Mouse (Mus musculus) embryo, embryonic 11.5 days (tissue): ENCODE measurements around the gene Henmt1.

Source experiments
- DNase-seq: peaks from one replicate; pipeline ENCODE4 v3.0.0-alpha.2; 2012; ENCODE audit warnings: low read depth, low spot score

Henmt1 gene

DNA sequence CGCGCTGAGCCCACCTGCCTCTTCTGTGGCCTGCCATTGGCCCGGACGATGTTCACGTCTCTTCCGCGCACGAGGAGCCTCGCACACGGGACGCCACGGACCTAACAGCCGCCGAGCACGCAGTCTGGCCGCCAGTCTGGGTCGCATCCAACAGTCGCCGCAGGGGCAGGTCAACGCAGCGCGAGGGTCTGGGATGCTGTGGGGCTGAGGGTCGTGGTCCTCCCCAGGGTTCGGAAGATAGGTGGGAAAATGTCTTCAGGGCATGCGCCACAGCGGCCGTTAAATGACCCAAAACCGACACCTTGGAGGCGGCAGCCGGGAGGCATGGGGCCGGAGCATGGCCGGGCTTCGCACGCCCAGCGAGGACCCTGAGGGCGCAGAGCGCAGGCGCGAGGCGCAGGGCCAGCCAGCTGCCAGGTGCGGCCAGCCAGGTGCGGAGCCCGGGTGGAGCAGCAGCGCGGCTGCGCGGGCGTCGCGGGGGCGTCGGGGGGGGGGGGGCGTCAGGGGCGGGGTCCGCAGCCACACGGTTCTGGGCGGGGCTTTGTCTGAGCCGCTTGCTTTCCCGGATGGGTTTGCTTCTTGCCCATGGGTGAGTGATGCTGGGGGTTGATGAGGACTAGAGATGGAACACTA is 444 bp downstream of the Henmt1 start, which contains the start of gene Gm9857:
Gene Gm9857 (minus strand): TSS at position 445 of the 633 bp plus-strand sequence.
- no peak for DNase-seq

DNA sequence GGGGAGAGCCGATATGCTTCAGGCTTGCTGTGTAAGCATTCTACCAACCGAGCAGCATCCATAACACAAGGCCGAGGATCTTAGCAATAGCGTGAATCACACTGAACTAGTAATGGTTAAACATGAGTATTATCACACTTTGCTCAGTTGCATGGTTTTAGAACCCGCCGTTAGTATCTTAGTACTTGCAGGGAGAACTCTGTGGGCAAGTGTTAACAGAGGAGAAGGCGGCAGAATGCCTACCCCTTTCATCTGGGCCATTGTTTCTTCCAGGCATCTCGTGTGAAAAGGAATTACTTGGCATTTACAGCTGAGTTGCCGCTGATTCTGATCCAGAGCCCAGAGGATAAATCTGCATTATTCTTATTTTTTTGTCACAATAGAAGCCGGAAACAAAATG is 1.3 kb downstream of the Henmt1 start:
- no peak for DNase-seq

- no peak for DNase-seq
Measured at GRCm38 (mm10) chr3:108957976-108958375, 18.3 kb downstream of the Henmt1 start.

- DNase-seq, result no peak
Measured at GRCm38 (mm10) chr3:108959680-108960295, 20.1 kb downstream of the Henmt1 start.

- DNase-seq, result no peak
Measured at GRCm38 (mm10) chr3:108961226-108961625, 21.6 kb downstream of the Henmt1 start.

DNA sequence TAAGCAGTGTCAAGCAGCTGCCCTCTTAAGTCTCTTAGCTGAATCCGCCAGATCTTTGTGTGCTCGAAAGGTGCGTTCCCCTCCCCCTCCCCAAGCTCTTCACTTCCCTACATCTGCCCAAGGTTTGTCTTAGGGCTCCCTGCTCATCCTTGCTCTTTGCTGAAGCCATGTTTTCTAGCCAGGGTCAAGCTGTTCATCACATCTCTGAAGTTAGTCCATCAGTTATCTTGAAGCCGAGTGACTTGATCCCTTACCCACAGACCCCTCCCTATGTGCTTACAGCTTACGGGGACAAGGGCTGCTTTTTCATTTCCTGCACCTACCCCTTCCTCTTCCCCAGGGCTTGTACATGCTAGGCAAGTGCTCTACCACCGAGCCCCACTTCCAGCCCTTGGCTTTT is 22.0 kb downstream of the Henmt1 start:
- no peak for DNase-seq

DNA sequence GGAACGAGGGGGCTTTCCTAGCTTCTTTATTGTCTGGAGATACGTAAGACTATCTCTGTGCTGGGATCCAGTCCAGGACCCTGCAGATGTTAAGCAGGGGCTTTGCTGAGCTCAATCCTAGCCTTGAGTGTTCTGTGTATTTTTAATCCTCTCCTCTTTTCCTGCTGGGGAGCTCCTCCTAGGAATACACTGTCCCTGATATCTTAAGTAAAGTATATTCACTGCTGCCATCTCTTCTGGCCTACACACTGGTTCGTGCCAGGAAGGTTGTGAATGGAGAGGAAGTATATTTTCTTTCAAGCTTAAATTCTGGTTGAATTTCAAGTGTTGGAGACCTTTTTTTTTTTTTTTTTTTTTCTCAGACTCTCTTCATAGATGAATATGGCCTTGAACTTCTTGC is 23.6 kb downstream of the Henmt1 start:
- DNase-seq, result no peak

GRCm38 (mm10) chr3:108963776-108964175 is 24.1 kb downstream of the Henmt1 start:
- DNase-seq, result no peak

DNA sequence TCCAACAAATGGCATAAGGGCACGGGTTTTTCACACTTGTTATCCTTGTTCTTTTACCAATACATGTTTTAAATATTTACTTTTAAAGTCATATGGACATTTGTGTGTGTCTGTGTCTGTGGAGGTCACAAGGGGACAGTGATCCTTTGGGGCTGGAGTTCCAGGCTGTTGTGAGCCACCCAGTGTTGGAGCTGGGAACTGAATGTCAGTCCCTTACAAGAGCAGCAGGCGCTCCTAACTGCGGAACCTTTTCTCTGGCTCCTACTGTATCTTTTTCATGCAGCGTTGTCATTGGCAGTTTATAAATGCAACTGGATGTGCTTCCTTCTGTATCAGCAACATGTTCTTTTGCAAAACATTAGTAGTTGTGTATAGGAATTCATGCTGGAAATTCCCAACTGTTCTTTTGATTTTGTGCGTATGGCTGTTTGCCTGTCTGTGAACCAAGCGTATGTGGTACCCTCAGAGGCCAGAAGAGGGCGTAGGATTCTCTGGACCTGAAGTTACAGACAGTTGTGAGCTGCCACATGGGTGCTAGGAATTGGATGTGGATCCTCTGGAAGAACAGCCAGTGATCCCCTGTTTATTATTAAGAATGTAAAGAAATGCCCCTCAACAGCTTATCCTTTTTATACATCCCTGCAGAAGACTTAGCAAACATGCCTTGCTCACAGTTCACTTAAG is 24.8 kb downstream of the Henmt1 start:
- DNase-seq, result no peak

DNA sequence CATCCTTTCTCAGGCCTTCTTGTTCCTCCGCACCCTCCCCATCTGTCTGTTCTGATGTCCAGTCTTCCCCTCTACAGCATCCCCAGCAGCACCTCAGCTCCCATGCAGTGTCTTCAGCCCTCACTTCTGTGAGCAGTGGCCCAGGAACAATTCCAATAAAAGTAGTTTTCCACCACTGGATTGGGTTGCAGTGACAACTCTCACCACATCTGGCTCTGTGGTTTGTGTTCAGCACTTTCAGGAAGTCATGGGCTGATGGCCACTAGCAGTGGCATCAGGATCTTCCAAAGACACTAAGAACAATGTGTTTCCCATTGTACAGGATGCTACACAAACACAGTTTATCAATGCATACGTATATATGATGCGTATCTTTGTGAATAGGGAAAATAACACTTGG is 26.4 kb downstream of the Henmt1 start:
- no peak for DNase-seq

DNA sequence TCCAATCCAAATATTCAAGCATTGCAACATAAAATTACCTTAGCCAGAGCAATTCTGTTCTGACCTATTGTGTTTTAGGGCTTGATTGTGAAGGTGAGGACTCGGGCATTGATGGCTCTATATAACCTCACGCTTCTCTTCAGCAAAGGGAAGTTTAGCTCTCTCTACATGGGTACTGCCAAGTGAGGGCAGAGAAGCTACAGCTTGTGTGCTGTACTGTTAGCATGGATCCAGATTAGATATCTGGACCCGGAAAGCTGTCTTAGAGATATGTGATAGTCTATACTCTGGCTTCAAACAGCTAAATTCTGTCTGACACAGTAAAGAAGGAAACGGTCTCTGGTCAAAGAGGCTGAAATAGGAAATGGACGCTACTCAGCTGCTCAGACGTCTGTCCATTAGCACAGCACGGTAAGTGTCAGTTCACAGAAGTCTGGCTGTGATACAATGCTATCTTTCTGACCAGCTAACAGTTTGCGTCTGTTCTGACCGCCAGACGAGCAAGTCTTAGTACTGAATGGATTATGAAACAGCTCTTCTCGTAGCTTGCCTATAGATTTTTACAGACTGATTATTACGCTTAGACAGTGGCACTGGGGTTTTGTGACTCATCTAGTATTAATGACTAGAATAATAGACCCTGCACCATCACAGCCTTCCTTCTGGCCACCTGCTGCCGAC is 34.4 kb downstream of the Henmt1 start:
- DNase-seq, result no peak

DNA sequence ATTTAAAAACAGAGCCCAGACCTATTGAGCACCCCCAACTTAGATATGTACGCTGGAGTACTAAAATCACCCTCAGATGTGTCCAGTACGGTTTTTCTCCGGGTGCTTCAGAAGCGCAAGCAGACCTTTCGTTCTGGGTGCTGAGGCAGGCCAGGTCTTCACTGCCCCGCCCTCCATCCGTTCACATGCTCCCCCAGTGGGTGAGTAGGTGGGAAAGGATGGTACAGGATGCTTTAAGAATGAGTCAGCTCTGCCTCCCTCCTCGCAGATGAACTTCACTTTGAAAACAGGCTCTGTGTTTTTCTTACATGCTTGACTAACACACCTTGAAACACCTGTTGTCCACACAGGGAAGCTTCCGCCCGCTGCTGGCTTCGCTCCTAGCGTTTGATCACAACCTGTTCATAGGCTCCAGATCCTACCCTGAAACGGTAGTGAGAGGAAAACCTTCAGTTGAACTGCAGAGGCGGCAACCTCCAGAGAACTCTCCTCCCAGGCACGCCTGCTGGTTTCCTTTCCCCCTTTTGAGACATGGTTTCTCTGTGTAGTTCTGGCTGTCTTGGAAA is 35.3 kb downstream of the Henmt1 start:
- no peak for DNase-seq

GRCm38 (mm10) chr3:108977340-108978030 is 37.8 kb downstream of the Henmt1 start:
- DNase-seq, result no peak

DNA sequence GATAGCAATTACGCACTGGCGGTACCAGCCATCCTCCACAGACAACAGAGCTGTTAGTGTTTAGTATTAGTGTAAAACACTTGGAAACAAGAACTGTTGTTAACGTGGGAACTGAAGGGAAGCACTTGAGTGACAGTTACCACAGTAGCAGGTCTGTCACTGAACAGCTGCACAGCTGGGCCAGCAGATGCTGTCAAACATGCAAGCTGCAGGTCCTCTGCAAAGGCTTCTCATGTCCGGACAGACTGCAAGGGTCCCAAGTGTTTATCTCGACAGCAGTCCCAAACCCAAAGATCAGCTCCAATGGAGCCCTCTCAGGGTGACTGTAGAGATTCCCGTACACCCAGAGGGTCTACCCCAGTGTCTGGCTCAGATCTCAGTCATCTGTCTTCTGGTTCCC is 42.3 kb downstream of the Henmt1 start:
- no peak for DNase-seq

DNA sequence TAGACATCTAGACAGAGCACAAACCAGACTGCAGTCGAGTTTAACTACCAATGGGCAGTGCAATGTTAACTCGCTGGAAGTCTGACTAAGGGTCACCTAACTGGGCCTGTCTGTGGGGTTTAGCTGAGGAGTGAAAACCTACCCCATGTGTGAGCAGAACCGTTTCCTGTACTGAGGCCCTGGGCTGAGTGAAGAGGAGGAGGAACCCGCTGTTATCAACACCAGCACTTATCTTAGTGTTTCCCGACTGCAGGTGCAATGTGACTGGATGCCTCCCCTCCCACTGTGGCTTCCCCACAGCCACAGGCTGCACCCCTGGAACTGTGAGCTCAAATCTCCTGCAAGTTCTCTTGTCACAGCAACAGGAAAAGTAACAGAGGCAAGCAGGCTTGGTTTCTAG is 44.3 kb downstream of the Henmt1 start:
- DNase-seq, result no peak

GRCm38 (mm10) chr3:108986534-108986933 is 46.9 kb downstream of the Henmt1 start:
- no peak for DNase-seq

DNA sequence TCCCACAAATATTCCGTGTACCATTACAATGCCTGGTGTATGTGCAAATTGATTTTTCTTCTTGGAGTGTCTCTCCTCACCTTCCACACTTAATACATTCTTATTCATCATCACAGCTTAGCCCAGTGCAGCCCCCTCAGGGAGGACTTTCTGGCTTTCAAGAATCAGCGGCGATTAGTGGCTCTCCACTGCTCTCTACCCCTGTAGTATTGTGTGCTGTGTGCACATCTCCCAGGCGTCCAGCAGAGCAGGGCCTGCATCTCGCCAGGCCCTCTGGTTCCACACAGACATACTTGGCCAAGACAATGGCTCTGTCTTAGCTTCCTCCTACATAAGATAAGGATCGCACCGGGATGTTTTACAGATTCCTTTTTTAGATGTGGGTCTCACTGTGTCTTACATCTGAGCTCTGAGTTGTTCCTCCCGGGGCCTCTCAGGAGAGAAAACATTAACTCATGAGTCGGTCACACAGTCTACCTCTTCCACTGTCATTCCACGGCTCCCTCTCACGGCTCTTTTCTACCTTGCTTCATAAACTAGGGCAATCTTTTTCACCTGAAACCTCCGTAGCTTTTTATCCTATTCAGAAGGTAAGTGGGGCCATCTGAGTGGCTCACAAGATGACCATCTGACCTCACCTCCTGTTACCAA is 47.5 kb downstream of the Henmt1 start:
- no peak for DNase-seq

DNA sequence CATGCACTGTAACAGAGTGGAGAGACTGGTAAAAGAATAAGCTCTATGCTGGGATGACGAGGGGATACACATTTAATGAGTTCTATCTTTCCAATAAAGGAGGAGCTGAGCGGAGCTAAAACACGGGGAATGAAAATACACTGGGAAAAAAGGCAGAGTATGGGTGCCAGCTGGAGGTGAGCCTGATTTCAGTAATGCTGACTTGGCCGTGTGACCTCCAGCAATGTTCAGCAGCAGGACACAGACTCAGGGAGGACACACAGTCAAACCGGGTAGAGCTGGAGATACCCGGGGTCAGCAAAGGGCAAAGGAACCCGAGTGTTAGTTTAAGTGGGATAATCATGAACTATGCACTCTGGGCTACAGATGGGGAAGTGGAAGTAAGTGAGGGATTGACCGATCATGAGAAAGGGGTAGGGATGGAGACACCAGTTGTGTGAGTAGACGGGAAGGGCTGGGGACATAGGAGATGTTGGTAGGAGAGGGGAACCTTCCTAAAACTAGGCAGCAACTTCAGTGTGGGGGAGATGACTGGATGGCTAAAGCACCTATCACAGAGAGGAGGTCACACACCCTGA is 50.4 kb downstream of the Henmt1 start:
- DNase-seq, result no peak

- no peak for DNase-seq
Measured at GRCm38 (mm10) chr3:108994477-108994876, 54.8 kb downstream of the Henmt1 start.

GRCm38 (mm10) chr3:108995379-108995778 is 55.7 kb downstream of the Henmt1 start:
- no peak for DNase-seq

DNA sequence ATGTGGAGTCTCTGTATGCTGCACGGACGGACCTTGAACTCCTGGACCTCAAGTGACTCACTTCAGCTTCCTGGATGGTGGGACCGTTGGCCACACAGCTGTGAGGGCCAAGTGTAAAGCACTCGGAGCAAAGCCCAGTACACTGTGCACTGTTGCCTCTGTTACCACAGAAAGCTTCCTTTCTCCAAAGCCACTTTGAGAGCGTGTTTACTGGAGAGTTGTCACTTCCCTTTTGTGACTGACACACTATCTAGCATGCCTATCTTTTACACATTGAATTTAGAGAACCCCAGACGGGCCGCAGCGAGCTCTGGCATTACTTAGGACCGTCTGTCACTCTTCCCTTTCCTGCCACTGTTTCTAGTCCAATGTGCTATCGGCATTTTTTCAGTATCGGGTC is 57.6 kb downstream of the Henmt1 start:
- no peak for DNase-seq
